Mouse (Mus musculus): ENCODE data around the gene Slc35a3. TPM values are rescaled to one million over a fixed set of nuclear protein-coding genes. Genes with fewer than 3 reads are reported as not detected.
A peak's percentile ranks its signal among the peaks of the same experiment; 100 is the strongest.
"Not testable (repeated sequence)": the region's sequence is repeated elsewhere in the genome, so short reads cannot be mapped to it uniquely, and the experiment has no call there.

Slc35a3 gene
- total RNA-seq, 2 experiments from 2014 or later = 30.9 to 32.5 TPM

- DNase-seq (ENCODE audit: low spot score in 2 of 2) = no peak
Measured at GRCm38 (mm10) chr3:116701601-116702000, 11.0 kb downstream of the Slc35a3 start.

- no peak for DNase-seq (ENCODE audit: low spot score in 2 of 2)
Measured at GRCm38 (mm10) chr3:116698786-116699185, 13.8 kb downstream of the Slc35a3 start.

- no peak for DNase-seq (ENCODE audit: low spot score in 2 of 2)
Measured at GRCm38 (mm10) chr3:116695666-116695985, 17.0 kb downstream of the Slc35a3 start.

DNA sequence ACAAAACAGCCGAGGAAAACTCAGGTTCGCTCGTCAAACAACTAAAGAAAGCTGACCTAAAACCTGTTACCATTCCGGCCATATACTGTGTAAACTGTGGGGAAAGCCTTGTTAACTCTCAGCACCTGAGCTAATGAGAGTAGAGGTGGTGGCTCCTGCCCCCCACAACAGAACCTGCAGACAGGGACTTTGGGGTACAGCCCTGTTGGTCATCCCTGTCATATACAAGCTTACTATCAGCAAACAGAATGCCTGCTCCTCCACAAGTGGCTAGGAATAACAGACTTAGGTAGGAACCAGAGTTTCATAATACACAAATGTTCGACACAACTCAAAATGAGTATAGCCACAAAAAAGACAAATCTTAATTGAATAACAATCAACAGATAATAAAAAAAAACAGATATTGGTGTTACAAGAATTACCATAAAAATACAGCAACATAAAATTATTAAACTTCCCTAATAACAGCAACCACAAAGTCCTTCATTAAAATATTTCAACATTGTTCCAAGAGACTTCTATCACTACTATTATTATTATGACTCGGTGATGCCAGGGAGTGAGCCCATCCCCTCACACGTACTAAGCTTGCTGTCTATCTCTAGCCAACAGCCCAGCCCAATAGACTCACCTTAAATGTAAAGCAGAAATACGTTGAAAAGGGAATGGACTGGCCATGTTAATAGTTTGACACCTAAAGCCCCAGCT lies 17.5 kb downstream of the Slc35a3 start:
- no peak for DNase-seq (ENCODE audit: low spot score in 2 of 2)

DNA sequence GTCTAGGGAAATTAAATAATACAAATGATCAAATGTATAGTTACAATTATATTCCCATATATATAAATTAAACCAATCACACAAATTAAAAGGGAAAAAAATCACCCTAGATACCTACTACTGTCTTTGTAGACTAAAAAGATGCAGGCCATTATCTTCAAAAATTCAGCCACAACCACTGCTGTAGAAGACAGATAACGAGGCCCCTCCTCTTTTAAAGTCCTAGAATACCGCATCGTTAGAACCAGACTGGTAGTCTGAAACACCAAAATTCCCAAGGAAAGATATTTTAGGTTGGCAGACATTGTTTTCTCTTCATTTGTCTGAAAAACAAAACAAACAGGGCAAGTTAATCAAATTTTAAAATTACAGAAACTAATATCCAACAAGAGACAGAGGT lies 18.3 kb downstream of the Slc35a3 start:
- DNase-seq (ENCODE audit: low spot score in 2 of 2) = no peak

DNA sequence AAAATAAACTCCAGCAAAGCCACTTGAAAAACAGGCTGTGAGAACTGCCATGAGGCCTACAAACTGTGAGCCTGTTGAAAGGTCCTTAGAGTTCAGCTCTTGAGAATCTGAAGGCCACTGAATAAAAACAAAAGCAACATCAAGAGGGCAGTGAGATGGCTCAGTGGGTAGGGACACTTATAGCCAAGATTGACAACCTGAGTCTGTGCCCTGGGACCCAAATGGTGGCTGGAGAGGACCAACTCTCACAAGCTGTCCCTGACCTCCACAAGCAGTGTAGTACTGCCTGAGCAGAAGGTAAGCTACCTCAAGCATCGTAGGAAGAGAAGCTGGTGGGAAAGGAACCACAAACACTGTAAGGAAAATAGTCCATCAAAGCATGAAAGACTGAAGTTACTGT lies 31.5 kb downstream of the Slc35a3 start, which contains the start of gene Gm43191:
TSS of gene Gm43191 (minus strand) at position 101 of the 400 bp plus-strand sequence.
- no peak for DNase-seq (ENCODE audit: low spot score in 2 of 2)

GRCm38 (mm10) chr3:116664281-116664680 lies 48.4 kb downstream of the Slc35a3 start:
- not testable (repeated sequence) for DNase-seq (ENCODE audit: low spot score in 2 of 2)

- peak; percentile 96 to 98 for DNase-seq (ENCODE audit: low spot score in 2 of 2)
Measured at GRCm38 (mm10) chr3:116662463-116662863, 50.2 kb downstream of the Slc35a3 start, which contains the start of gene Mfsd14a. Gene Mfsd14a, minus strand, starts transcription at chr3:116662677.

- no peak for DNase-seq (ENCODE audit: low spot score in 2 of 2)
Measured at GRCm38 (mm10) chr3:116661870-116662414, 50.7 kb downstream of the Slc35a3 start.

DNA sequence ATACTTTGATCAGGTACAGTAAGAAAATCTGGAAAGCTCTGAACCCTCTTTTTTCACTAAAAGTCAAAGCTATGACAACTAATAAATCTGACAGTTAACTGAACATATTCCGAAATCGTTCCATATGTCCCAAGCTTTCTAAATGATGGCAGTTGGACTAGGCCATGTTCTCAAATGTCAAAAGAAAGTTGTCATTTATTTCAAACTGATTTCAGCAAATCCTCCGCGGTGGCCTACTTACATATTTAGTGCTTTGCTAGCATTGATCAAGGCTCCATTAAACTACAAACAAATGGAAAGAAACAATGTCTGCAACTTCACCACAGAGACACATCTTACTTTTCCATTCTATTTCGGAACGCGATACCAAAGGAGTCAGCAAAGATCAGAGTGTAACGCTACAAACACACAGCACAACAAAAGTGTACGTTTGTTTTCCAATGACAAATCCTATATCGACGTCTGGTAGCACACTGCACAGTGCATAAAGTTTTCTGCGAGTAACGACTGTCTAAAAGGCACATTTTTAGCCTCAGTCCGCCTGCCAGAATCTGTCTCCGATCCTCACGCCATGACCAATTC lies 51.3 kb downstream of the Slc35a3 start:
- no peak for DNase-seq (ENCODE audit: low spot score in 2 of 2)

- no peak for DNase-seq (ENCODE audit: low spot score in 2 of 2)
Measured at GRCm38 (mm10) chr3:116659856-116660430, 52.7 kb downstream of the Slc35a3 start.

DNA sequence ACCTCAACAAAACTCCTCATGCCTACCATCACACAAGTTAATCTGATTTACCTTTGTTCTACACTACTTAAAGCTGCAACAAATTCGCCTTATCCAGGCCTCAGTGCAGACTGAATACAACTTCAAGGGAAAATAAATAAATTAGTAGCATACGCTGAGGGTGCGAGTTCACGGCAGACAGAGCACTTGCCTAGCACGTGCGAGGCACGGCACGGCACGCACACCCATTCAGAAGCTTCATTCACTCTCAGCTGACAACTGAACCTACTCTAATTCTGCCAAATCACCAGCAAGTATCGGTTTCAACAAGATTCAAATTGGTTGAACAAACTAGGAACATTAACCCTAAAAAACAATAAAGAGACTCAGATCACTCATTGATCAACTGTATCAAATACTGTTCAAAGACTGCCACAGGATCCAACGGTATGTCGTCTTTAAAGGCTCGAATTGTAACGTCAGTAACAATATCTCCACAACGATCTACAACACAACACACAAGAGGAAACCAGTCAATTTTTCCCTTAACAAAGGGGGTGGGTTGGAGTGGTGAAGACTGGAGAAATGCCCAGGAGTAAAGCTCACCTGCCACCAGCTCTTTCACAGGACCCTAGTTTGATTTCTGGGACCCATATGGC lies 53.6 kb downstream of the Slc35a3 start:
- no peak for DNase-seq (ENCODE audit: low spot score in 2 of 2)

- DNase-seq (ENCODE audit: low spot score in 2 of 2) = no peak
Measured at GRCm38 (mm10) chr3:116656184-116656965, 56.3 kb downstream of the Slc35a3 start.

GRCm38 (mm10) chr3:116654051-116654450 lies 58.6 kb downstream of the Slc35a3 start:
- not testable (repeated sequence) for DNase-seq (ENCODE audit: low spot score in 2 of 2)

DNA sequence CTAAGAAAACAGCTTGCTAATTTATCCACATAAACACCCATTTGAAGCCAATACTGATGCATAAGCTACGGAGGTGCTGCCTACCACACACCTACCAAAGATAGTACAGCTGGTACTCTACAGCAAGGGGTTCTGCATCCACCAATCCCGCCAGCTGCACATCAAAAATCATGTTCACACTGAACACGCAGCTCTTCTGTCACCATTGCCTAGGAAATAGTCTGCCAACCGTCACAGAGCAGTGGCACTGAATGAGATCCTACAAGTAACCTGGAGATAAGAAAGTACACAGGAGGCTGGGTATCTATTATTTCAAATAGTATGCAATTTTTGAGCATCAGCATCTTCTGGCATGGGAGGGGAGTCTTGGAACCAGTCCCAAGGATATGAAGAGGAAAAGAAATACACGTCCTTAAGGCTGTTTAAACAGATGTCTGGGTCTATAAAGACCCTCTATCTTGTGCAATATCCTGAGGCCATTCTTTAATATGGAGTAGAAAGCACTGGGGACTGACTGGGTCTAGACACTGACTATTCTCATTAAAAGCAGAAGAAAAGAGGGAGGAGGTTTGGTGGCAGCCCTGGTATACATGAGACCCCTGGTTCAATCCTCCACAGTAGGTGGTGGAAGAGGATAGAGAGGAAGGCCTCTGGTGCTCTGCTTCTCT lies 59.2 kb downstream of the Slc35a3 start:
- no peak for DNase-seq (ENCODE audit: low spot score in 2 of 2)

GRCm38 (mm10) chr3:116652033-116652446 lies 60.6 kb downstream of the Slc35a3 start:
- no peak for DNase-seq (ENCODE audit: low spot score in 2 of 2)

GRCm38 (mm10) chr3:116650698-116651097 lies 61.9 kb downstream of the Slc35a3 start:
- no peak for DNase-seq (ENCODE audit: low spot score in 2 of 2)

- DNase-seq (ENCODE audit: low spot score in 2 of 2) = no peak
Measured at GRCm38 (mm10) chr3:116648805-116649204, 63.8 kb downstream of the Slc35a3 start.

DNA sequence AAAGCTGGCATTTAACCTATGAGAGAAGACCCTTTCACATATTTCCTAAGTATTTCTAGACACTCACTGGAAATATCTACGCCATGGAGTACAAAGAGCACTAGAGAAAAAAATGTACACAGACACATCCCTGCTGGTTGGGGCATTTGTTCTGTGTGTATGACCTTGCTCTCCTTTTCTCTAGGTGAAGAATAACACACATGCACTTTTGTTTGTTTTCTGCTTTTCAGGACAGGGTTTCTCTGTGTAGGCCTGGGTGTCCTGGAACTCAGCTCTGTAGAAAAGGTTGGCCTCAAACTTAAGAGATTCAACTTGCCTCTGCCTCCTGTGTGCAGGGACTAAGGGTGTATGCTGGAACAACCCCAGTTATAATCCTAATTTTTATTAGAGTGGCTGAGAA lies 66.2 kb downstream of the Slc35a3 start:
- DNase-seq (ENCODE audit: low spot score in 2 of 2) = no peak

DNA sequence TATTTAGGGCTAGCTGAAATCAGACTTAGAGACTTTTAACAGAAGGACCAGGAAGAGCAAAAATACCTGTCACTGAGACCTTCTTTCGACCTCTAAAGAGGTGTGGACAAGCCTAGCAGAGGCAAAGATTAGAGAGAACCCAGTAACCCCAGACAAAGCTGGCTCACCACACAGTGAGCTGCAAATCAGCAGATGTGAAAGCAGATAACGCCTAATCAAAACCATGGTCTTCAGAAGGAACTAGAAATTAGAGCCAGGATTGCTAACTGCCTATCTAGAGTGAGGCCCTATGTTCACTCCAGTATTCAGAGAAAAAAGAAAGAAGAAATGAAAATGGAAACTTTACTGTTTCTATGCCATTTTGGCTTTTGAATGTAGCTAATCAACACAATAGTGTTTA lies 70.3 kb downstream of the Slc35a3 start:
- no peak for DNase-seq (ENCODE audit: low spot score in 2 of 2)

Measured in adrenal gland, postnatal 4 days (tissue).